Mouse (Mus musculus) effector memory CD4-positive, alpha-beta T cell, adult 7 months (primary cell): Measurements from ENCODE around the gene Unc5b. TPM values are rescaled to one million over a fixed set of nuclear protein-coding genes. Genes with fewer than 3 reads are reported as not detected.

Experiments used
- polyA plus RNA-seq: library from polyadenylated mRNA; unstranded; fragments of 100-300 nt; shearing (Covaris generic); gene quantifications from one replicate; pipeline ENCODE4 v1.2.1, GENCODE M21; 2017

The Unc5b gene
- polyA plus RNA-seq, result not detected

GRCm38 (mm10) chr10:60831379-60831778 lies at the start of gene Unc5b:
Unc5b (minus strand) TSS chr10:60831581.

GRCm38 (mm10) chr10:60752040-60753020 lies 79.1 kb downstream of the Unc5b start, which contains the start of gene Slc29a3:
Slc29a3 (minus strand) TSS chr10:60752794.

Other genes starting within 250 kb of the Unc5b start
- gene Cdh23, start 135.1 kb downstream of the Unc5b start, polyA plus RNA-seq, result 15.4 TPM
- gene Slc29a3, start 78.8 kb downstream of the Unc5b start, polyA plus RNA-seq, result 10.4 TPM